Mouse (Mus musculus) testis, adult 2 months (tissue): ENCODE measurements around the gene Ralgps1. TPM values are rescaled to one million over a fixed set of nuclear protein-coding genes. Genes with fewer than 3 reads are reported as not detected.

ENCODE experiments used
- H3K27ac ChIP-seq: fragments of 200-500 bp; 2 replicates; pipeline ENCODE4 v1.5.1; 2012; ENCODE audit warnings: low read depth, low read length; ENCODE audit not compliant: control insufficient read depth, insufficient read depth
- H3K27me3 ChIP-seq: fragments of 200-500 bp; 2 replicates; pipeline ENCODE4 v1.6.1; 2012; ENCODE audit warnings: mild to moderate bottlenecking, low read length, moderate library complexity; ENCODE audit not compliant: control insufficient read depth, insufficient read depth
- H3K36me3 ChIP-seq: fragments of 200-500 bp; 2 replicates; pipeline ENCODE4 v1.6.1; 2012; ENCODE audit warnings: mild to moderate bottlenecking, low read length; ENCODE audit not compliant: control insufficient read depth, insufficient read depth
- H3K4me1 ChIP-seq: fragments of 200-500 bp; 2 replicates; pipeline ENCODE4 v1.6.1; 2012; ENCODE audit warnings: low read length; ENCODE audit not compliant: control insufficient read depth, insufficient read depth
- H3K4me3 ChIP-seq: fragments of 200-500 bp; 2 replicates; pipeline ENCODE4 v1.5.1; 2012; ENCODE audit warnings: low read depth, mild to moderate bottlenecking, low read length, moderate library complexity, mixed read lengths; ENCODE audit not compliant: control insufficient read depth
- CTCF ChIP-seq: fragments of 200-500 bp; IDR thresholded peaks from 2 replicates; pipeline ENCODE4 v1.5.1; 2012; ENCODE audit warnings: low read depth, mild to moderate bottlenecking, inconsistent platforms, low read length, moderate library complexity; ENCODE audit not compliant: control insufficient read depth, insufficient read depth, insufficient replicate concordance
- POLR2A ChIP-seq: fragments of 200-500 bp; IDR thresholded peaks from 2 replicates; pipeline ENCODE4 v1.6.1; 2012; ENCODE audit warnings: low read depth, mild to moderate bottlenecking, inconsistent platforms, low read length, moderate library complexity; ENCODE audit not compliant: control insufficient read depth
- polyA plus RNA-seq: library from polyadenylated mRNA; depleted of rRNA; stranded (reverse); fragments of >200 nt; gene quantifications from 2 replicates; pipeline ENCODE4 v1.2.3, GENCODE M21; 2012

Ralgps1 gene
- polyA plus RNA-seq, 1 experiment = 33.0 TPM

DNA sequence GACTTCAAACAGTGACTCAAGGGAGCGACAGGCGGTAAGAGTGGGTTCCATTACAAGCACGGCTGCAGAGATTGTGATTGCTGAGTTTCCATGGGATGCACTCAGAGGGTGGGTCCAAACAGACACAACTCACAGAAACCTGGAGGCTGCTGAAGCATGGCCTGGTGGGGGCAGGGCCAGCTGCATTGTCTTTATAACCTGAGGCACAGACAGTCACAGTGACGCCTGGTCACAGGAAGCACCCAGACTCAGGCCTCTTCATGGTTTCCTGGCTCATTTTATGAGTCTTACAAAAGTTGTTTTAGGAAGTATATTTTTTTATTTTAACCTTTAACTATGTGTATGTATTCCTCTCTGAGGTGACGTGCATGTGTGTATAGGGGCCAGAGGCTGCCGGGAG lies 201.8 kb downstream of the Ralgps1 start:
- Histone ChIP-seq H3K4me3 (no peak overlapping the region), H3K4me1 (peaks cover 7% of the 10 kb centered on the region; the same call in 1 of the 2 replicates), H3K27me3 (no peaks in the 10 kb centered on the region), H3K36me3 (peaks cover 3% of the 10 kb centered on the region), H3K27ac (no peak overlapping the region)
- TF ChIP-seq POLR2A = no peak
- TF ChIP-seq CTCF = no peak

DNA sequence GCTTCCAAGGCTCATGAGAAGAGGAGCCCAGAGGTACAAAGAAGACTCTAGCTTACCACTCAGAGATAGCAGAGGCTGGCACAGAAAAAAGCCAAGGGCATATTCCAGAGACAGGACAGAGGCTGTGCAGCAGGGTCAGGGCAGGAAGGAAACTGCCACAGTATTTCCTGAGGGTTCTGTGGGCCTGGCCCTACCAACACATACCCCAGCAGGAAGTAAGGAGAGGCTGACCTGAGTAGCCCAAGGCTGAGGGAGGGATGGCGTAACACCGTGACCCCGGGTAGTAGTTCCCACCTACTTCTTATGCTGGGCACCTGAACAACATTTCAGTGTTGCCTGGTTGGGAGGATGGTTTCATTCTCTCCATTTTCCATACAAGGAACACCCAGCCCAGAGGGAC lies 204.2 kb downstream of the Ralgps1 start:
- Histone ChIP-seq H3K36me3 (peaks cover 3% of the 10 kb centered on the region), H3K27me3 (no peaks in the 10 kb centered on the region), H3K27ac (no peak overlapping the region), H3K4me1 (peaks cover 7% of the 10 kb centered on the region; the same call in 1 of the 2 replicates), H3K4me3 (no peak overlapping the region)
- no peak for TF ChIP-seq POLR2A
- TF ChIP-seq CTCF = no peak

DNA sequence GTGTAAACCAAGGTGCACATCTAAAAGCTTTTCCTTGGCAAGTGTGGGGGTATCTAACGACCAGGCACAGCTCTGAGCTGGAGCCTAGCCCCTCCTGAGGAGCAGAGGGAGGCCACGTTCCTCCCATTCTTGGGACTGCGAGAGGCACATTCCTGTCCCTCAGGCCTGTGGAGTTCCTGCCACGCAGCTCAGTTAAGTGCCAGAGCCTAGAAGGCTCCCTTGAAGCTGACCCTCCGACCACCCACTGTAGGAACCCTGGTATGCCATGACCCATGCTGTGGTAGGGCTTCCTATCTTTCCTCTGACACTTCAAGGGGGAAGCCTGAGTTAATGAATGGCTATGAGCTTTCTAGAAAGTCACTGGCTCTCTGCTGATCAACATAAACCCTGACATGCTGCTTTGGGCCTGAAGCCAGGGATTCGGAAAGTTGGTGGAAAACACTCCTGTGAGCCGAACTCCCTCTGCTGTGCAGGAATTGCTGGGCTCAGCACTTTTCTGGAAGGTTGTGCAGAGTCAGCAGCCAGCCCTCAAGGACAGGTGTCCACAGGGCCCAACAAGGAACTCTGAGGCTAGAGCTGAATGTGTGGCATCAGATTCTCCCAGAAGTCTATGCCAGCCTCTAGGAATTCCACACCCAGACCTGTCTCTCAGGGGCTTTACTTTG lies 205.4 kb downstream of the Ralgps1 start:
- peaks cover 3% of the 10 kb centered on the region for H3K36me3 ChIP-seq
- TF ChIP-seq CTCF (no peak), POLR2A (no peak)
- H3K4me3 ChIP-seq = peak overlapping the region; percentile 60
- peak overlapping the region; percentile 5; the same call in 1 of the 2 replicates for H3K27ac ChIP-seq
- H3K4me1 ChIP-seq = peaks cover 7% of the 10 kb centered on the region; the same call in 1 of the 2 replicates
- no peaks in the 10 kb centered on the region for H3K27me3 ChIP-seq

DNA sequence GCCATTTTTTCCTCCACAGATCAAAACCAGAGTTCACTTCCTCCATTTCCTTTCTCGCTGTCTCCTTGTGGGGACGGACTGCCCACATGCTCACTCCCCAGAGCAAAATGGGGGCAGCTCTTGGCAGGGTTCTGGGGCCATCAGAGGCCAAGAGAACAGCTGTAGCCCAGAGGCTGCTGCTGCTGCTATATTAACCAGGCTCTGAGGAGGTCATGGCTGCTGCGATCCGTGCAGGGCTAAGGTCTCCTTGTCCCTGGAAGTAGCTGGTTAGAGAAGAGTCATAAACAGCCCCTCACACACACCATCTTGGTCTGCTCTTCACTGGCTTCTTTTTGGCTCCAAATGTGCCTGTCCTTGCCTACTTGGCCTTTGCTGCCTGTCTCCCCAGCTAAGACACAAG lies 206.1 kb downstream of the Ralgps1 start:
- TF ChIP-seq CTCF = no peak
- TF ChIP-seq POLR2A = no peak
- H3K27ac ChIP-seq = no peak overlapping the region

DNA sequence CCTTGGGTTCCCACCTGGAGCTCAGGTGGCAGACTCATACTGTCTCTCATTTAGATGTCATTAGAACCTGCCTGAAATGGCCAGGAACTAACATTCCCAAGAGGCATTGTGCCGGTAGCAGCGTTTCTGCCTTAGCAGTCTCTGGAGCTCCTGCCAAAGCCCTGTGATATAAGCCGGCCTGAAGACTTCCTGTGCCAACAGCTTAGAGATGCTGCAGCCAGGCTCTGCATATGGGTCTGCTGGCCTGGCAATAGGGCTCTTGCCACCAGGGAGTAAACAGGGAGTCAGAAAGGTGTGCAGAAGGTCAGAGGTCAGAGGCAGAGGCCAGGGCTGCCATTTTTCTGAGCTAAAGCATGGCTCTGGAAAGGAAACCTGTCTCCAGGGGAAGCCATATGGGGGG lies 206.6 kb downstream of the Ralgps1 start:
- Histone ChIP-seq H3K4me3 (peak overlapping the region; percentile 60), H3K4me1 (peaks cover 7% of the 10 kb centered on the region; the same call in 1 of the 2 replicates), H3K27ac (no peak overlapping the region), H3K27me3 (no peaks in the 10 kb centered on the region), H3K36me3 (peaks cover 3% of the 10 kb centered on the region)
- TF ChIP-seq POLR2A = no peak
- no peak for TF ChIP-seq CTCF

More for the DNA sequence above, 206.1 kb downstream of the Ralgps1 start:
- H3K4me3 ChIP-seq = peak overlapping the region; percentile 60
- no peaks in the 10 kb centered on the region for H3K27me3 ChIP-seq
- peaks cover 3% of the 10 kb centered on the region for H3K36me3 ChIP-seq
- H3K4me1 ChIP-seq = peaks cover 7% of the 10 kb centered on the region; the same call in 1 of the 2 replicates

DNA sequence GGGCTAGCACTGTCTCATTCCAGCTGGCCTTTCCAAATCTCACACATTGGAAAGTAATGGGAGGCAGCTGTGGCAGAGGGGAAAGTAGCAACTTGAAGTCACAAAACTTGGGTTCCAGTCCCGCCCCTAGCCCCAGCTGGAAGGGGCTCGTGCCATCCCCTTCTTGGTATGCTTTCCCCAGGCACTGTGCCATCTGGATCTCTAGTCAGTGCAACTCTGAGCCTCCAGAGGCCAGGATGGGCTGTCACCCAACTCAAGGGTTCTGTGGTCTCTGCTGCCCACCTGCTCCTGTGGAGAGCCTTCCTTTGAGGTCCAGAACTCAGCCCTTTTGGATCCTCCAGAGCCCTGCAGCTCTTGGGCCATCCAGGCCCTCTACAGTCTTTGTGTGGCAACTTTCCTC lies 209.2 kb downstream of the Ralgps1 start:
- H3K27me3 ChIP-seq = no peaks in the 10 kb centered on the region
- no peak overlapping the region for H3K4me3 ChIP-seq
- peaks cover 7% of the 10 kb centered on the region; the same call in 1 of the 2 replicates for H3K4me1 ChIP-seq
- H3K27ac ChIP-seq = no peak overlapping the region
- H3K36me3 ChIP-seq = peaks cover 2% of the 10 kb centered on the region
- no peak for TF ChIP-seq POLR2A
- TF ChIP-seq CTCF = no peak

DNA sequence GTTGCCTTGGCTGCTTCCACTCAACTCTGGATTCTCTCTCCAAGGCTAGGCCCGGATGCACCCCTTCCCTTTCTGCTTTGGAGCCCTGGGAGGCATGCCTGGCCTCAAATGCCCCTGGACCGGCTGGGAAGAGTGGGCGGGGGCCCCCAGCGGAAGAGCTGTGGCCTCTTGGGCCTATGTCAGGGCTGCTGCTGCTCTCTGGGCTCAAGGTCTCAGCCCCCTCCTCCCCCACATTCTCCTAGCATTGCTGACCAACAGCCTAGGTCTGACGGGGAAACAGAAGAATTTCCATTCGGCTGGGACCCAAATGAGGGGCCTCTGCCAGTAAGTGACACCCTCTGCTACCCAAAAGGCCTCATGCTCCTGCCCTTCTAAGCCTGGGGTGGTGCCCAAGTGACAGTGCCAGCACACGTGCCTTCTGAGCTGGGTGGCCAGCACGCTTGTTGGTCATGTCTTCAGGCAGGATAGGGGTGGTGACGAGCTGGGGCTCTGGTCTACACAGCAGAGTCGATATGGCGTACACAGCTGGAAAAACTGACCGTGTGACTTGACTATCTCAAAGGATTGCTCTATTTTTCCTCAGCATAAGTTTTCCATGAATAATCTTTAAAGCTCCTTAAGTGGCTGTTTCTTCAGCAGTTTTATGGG lies 210.8 kb downstream of the Ralgps1 start:
- TF ChIP-seq POLR2A (no peak), CTCF (no peak)
- Histone ChIP-seq H3K4me3 (no peak overlapping the region), H3K27ac (no peak overlapping the region), H3K27me3 (no peaks in the 10 kb centered on the region), H3K36me3 (peaks cover 2% of the 10 kb centered on the region; the same call in 1 of the 2 replicates), H3K4me1 (peaks cover 4% of the 10 kb centered on the region; the same call in 1 of the 2 replicates)
